Mouse (Mus musculus) CH12.LX (cell line): ENCODE measurements at regions not wholly inside any gene's neighbourhood (a gene's known extent, or its start where the extent isn't known, plus 50 kb on each side); places are given as distances from the start of the nearest gene placed in this dataset.

ENCODE experiments used
- CTCF ChIP-seq, 2 experiments: IDR thresholded peaks in 1 of 2; conservative IDR thresholded peaks in 1 of 2; 2 replicates each; pipeline ENCODE4 v1.5.1; 2011 to 2012; ENCODE audit warnings: low read depth in 2 of 2, low read length in 2 of 2, improper control_type of control experiment in 1 of 2, inconsistent platforms in 1 of 2, mild to moderate bottlenecking in 1 of 2, moderate library complexity in 1 of 2
- E2F4 ChIP-seq: IDR thresholded peaks from 2 replicates; pipeline ENCODE4 v1.6.1; 2011; ENCODE audit warnings: low read depth, low read length, improper control_type of control experiment; ENCODE audit not compliant: insufficient replicate concordance
- EP300 ChIP-seq: IDR thresholded peaks from 2 replicates; pipeline ENCODE4 v1.6.1; 2011; ENCODE audit warnings: low read length, improper control_type of control experiment
- IRF4 ChIP-seq: IDR thresholded peaks from 2 replicates; pipeline ENCODE4 v1.6.1; 2014; ENCODE audit warnings: low read depth, mild to moderate bottlenecking, inconsistent platforms, low read length, improper control_type of control experiment
- KAT2A ChIP-seq: IDR thresholded peaks from 2 replicates; pipeline ENCODE4 v1.6.1; 2012; ENCODE audit warnings: low read length, improper control_type of control experiment, inconsistent platforms; ENCODE audit not compliant: insufficient replicate concordance
- MAFK ChIP-seq: IDR thresholded peaks from 2 replicates; pipeline ENCODE4 v1.6.1; 2011; ENCODE audit warnings: low read length, improper control_type of control experiment; ENCODE audit not compliant: insufficient replicate concordance
- MXI1 ChIP-seq: IDR thresholded peaks from 2 replicates; pipeline ENCODE4 v1.6.1; 2011; ENCODE audit warnings: mild to moderate bottlenecking, low read depth, low read length, improper control_type of control experiment
- POLR2A ChIP-seq: IDR thresholded peaks from 2 replicates; pipeline ENCODE4 v1.6.1; 2011; ENCODE audit warnings: low read depth, mild to moderate bottlenecking, improper control_type of control experiment, low read length
- RAD21 ChIP-seq: IDR thresholded peaks from 2 replicates; pipeline ENCODE4 v1.6.1; 2011; ENCODE audit warnings: low read depth, mild to moderate bottlenecking, low read length, improper control_type of control experiment, moderate library complexity
- TBP ChIP-seq: conservative IDR thresholded peaks from 2 replicates; pipeline ENCODE4 v1.6.1; 2011; ENCODE audit warnings: low read depth, low read length, improper control_type of control experiment
- USF1 ChIP-seq: IDR thresholded peaks from 2 replicates; pipeline ENCODE4 v1.6.1; 2014; ENCODE audit warnings: low read depth, mild to moderate bottlenecking, inconsistent platforms, low read length, improper control_type of control experiment
- ZMIZ1 ChIP-seq: IDR thresholded peaks from 2 replicates; pipeline ENCODE4 v1.6.1; 2012; ENCODE audit warnings: low read depth, mild to moderate bottlenecking, inconsistent platforms, low read length, improper control_type of control experiment

GRCm38 (mm10) chr8:34478465-34478864 is 366.9 kb upstream of the Gm10131 start:
- TF ChIP-seq EP300 (no peak), CTCF (conservative IDR thresholded peaks at IDR 0.05 in 1 of 2, IDR thresholded peaks at IDR 0.05 in 1 of 2; ENCODE audit: low read depth in 2 of 2, low read length in 2 of 2) (no peak), KAT2A (no peak), RAD21 (no peak), MAFK (no peak), ZMIZ1 (no peak), TBP (no peak), USF1 (no peak), MXI1 (no peak), IRF4 (no peak), E2F4 (no peak), POLR2A (no peak)
